Mouse (Mus musculus): ENCODE measurements around the gene Yif1b. TPM values are rescaled to one million over a fixed set of nuclear protein-coding genes. Genes with fewer than 3 reads are reported as not detected.

Yif1b gene
- total RNA-seq, 1 experiment from 2014 or later, result 5.2 TPM

DNA sequence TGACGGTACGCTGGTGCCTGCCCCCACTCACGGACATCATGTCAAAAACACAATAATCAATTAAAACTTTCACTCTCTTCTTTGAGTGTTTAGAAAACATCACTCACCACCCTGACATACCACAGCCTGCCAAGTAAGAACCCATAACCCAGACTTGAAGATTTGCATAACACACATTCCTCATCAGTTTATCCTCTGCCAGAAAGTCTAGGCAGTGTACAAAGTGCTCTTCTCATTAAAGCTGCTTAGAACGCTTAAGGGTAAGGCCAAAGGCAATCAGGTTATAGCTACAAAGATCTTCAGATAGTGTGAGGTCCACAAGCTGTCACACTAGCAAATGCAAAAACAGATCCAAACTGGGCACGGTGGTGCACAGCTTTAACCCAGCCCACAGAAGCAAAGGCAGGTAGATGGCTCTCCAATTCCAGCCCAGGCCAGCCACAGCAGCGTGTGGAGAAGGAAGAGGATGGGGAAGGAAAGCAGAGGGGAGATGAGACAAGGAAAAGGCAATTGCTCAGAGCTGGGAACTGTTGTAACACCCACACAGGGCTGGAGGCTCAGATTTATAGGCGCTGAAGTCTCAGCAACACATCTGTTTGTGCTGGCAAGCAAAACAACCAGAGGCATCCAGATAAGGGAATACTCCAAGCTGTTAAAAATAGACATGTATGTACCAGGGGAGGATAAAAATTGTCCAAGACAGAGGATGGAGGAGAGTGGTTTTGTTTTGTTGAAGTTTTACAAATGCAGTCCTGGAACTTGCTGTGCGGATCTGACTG is 33.7 kb downstream of the Yif1b start:
- ATAC-seq (ENCODE audit: extremely low read depth, insufficient number of reproducible peaks, low FRiP score, poor library complexity, severe bottlenecking), result 0 out of 2 replicates have a peak, but pooled peaks have one; percentile 9

DNA sequence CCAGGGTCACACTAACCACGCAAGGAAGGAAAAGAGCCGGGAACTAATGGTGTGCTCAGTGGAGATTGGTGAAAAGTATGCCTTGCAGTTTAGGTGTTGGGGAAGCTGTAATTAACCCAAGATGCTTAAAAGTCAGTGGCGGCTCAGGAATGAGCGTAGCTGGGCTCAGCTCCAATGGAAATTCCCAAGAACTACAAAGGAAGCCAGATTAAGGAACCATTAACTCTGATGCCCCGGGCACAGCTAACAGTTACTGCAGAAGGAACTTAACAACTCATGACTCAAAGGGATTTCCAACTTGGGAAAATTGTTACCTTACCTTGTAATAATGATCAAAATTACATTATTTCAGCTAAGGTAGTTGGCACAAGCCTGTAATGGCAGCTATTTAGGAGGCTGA is 38.6 kb downstream of the Yif1b start:
- ATAC-seq (ENCODE audit: extremely low read depth, insufficient number of reproducible peaks, low FRiP score, poor library complexity, severe bottlenecking), result no peak

DNA sequence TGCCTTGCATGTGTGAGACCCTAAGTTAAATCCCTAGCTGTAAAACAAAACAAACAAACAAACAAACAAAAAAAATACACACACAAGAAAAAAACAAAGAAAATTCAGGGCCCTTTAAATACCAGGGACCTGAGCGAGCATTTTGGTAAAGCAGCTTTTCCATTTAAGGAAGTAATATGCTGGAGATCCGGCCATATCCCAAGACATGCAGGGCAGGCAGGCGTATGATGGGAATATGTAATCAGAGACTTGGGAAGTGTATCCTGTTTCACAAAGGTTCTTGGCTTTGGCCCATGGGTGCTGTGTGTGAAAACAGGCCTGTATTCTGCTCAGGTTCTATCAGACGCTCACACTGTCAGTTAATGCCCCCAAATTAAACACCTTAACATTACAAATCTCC is 39.4 kb downstream of the Yif1b start:
- ATAC-seq (ENCODE audit: extremely low read depth, insufficient number of reproducible peaks, low FRiP score, poor library complexity, severe bottlenecking), result no peak

DNA sequence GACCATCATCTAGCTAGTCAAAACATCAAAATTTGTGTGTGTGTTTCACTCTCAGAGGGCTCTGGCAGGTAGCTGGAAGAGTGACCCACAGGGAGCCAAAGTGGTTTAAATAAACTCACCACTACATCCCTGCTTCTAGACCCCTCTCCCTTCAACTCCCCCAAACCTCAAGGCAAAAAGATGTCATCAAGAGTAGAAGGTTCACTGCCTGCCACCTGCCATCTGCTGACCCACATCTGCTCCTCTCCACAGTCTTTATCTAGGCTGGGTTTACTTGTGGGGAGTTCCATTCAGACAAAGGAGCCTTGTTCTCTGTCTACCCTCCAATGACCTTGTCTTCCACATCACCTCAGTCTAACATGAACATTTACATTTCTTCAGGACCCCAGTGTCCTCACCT is 41.1 kb downstream of the Yif1b start:
- no peak for ATAC-seq (ENCODE audit: extremely low read depth, insufficient number of reproducible peaks, low FRiP score, poor library complexity, severe bottlenecking)

DNA sequence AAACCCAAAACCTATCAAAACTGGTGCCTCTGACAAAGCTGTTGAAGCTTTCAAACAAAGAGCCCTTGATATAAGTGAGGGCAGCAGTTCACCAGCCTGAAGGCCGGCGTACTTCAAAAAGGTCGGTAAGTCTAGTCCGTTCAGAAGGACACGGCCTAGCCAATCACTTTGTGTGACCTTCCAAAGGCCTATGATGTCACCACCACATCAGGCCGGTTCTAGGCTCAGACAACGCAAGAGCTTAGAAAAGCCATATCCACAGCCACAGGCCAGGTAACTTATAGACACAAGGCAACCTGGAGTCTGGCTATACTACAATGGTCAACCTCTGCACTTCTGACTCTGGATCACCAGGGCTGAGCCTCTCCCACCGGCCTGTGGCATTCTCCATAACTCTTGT is 41.8 kb downstream of the Yif1b start:
- ATAC-seq (ENCODE audit: extremely low read depth, insufficient number of reproducible peaks, low FRiP score, poor library complexity, severe bottlenecking), result no peak

DNA sequence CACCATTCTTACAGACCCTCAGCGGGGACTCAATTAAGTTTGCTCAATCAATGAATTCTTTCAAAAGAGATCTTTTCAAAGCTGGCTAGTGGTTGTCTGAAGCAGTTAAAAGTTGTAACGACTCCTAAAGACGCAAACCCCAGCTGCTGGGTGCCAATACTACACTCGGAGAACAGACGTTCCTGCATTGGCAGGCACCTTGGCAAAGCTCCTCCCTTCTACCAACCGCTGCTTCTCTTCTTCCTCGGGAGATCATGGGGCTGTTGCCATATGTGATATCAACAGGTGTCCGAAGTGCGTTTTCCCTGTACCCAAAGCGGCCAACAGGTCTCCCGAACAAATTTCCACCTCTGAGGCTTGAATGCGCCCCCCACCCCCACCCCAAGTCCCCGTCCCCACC is 42.7 kb downstream of the Yif1b start:
- ATAC-seq (ENCODE audit: extremely low read depth, insufficient number of reproducible peaks, low FRiP score, poor library complexity, severe bottlenecking), result no peak

DNA sequence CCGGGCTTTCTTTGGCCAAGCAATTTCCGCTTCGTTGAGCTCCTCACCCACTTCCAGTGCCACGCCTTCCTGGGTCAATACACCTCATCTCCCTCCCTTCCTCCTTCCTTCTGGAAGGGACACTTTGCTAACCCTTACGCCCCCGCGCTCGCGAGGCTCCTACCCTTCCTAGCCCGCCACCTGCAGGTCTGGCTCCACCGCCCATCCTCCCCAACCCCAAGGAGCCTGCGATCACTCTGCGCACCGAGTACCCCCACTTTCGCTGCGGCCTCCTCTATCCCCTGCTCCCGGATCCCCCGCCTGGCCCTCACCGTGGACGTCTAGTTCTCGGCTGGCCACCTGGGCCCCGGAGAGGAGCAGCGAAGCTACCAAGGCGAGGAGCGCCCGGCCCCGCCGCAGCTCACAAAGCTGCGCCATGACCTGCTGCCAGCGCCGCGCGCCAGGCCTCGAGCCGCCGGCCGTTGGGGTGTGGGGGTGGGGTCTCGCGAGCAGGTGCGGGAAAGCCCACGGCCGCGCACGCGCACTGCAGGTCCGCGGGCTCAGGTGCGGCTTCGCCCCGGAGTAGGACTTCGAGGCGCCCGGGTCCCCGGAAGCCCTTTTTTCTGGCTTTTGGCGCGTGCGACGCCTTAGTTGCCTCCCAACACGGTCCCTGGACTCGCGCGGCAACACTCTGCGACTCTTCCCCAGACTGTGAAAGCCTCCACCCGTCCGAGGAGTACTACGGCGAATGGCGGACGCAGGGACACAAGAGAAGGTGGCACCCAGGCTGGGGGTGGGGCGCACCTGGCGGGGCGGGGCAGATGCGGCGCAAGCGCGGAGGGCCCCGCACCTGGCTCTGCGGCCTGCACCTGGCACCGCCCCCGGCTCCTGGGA is 43.3 kb downstream of the Yif1b start, which contains the start of gene Spint2:
Spint2 (minus strand) TSS at position 712 of the 873 bp plus-strand sequence.
- ATAC-seq (ENCODE audit: extremely low read depth, insufficient number of reproducible peaks, low FRiP score, poor library complexity, severe bottlenecking), result peak; percentile 34; the same call in 1 of the 2 replicates

DNA sequence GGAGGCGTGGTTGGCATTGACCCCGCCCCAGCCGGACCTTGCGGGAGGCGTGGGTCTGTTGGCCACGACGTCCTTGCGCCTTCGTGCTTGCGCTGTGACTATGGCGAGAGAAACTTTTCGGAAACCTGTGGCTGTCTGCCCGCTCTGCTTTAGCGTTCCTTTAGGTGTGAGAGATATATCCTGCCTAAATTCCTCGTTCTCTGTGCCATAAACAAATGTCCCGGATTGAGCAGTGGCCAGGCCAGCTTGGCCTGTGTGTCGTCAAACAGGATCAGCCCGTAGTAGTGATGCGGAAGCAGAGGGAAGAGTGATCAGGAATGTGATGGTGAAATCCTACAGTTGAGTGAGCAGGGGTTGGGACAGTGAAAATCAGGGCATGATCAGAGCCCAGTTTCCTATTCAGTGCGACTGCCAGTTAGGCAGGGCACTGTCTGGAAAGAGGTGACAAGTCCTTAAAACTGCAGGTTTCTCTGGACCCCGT is 44.0 kb downstream of the Yif1b start:
- ATAC-seq (ENCODE audit: extremely low read depth, insufficient number of reproducible peaks, low FRiP score, poor library complexity, severe bottlenecking), result no peak

DNA sequence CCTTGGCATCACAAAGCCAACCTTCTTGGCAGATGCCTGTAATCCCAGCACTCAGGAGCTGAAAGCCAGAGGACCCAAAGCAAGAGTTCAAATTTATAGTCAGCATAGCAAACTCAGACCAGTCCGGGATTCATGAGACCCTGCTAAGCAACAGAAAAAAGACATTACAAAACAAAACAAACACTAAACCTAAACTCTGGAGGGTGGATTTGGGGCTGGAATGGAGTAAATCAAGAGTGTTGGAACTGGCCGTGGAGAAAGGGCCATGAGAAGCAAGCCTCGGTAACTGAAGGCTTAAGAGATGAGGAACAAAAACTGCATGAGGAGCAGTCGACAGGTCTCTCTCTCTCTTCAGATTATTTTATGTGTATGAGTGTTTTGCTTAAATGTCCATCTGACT is 45.7 kb downstream of the Yif1b start:
- ATAC-seq (ENCODE audit: extremely low read depth, insufficient number of reproducible peaks, low FRiP score, poor library complexity, severe bottlenecking), result no peak

DNA sequence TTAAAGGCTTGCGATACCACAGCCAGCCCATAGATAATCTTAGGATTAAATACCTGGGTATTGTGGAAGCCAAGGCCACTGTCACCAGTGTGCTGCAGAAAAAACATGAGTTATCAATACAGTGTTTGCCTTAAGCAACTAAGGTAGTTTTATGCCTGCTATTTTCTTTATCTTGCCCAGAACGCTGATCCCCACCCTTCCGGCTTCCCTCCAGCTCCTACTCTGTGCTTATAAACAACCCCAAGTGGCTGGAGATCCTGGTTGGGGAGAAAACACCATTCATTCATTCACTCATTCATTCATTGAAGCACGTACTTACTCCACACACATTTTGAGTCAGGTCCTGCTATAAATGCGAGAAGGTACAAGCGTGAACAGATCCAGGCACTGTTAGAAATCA is 46.4 kb downstream of the Yif1b start:
- no peak for ATAC-seq (ENCODE audit: extremely low read depth, insufficient number of reproducible peaks, low FRiP score, poor library complexity, severe bottlenecking)

DNA sequence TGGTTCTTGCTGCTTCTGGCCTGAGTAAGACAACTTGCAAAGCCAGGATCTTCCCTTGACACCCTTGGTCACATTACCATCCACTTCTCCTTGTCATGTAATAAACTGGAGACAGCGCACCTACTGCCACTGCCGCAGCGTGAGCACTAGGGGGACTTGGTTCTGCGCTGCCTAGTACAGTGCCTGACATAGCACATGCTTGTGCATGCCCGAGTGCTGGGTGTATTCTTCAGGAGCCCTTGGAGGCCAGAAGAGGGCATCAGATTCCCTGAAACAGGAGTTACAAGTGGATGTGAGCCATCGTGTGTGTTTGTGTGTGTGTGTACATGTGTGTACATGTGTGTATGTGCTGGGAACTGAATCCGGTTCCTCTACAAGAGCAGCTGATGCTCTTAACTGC is 49.4 kb downstream of the Yif1b start:
- ATAC-seq (ENCODE audit: extremely low read depth, insufficient number of reproducible peaks, low FRiP score, poor library complexity, severe bottlenecking), result no peak

DNA sequence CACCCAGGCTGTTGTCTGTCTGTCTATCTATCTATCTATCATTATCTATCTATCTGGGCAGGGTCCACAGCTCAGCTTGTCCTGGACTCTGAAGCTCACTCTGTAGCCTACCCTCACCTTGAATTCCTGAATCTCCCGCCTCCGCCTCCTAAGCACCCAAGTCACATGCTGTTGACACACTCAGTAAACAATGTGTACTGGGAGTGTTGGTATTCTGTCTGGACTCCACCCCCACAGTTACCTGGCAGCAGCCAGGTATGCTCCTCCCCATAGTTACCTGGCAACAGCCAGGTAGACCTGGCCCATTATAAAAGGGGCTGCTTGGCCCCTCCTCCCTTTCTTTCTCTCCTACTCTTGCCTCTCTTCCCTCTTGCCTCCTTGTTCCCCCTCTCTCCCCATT is 50.0 kb downstream of the Yif1b start:
- no peak for ATAC-seq (ENCODE audit: extremely low read depth, insufficient number of reproducible peaks, low FRiP score, poor library complexity, severe bottlenecking)

DNA sequence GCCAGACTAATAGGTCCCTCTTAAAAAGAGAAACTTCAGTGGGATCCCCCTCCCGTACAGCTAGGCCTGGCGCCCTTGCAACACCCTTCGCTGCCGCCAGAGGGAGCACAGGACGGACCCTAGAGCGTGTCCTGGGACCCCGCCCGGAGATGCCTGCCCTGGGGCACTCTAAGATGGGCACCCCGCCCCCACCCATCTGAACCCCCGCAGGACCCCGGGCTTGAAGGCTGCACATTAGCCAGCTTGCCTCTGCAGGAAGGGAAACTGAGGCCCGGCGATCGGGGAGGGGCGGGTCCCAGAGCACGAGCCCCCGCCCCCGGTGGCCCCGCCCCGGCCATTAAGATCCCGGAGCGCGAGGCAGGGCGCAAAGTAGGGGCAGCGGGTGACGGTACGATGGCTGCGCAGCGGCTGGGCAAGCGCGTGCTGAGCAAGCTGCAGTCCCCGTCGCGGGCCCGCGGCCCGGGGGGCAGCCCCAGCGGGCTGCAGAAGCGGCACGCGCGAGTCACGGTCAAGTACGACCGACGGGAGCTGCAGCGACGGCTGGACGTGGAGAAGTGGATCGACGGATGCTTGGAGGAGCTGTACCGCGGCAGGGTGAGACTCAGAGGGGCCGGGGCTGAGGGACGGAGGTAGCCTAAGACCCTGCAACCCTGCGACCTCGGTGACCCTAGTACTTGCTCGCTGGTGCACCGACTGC is 51.0 kb downstream of the Yif1b start, which contains the start of gene Ppp1r14a:
Ppp1r14a (plus strand) TSS at position 367 of the 697 bp plus-strand sequence.
- peak; percentile 44; the same call in 1 of the 2 replicates for ATAC-seq (ENCODE audit: extremely low read depth, insufficient number of reproducible peaks, low FRiP score, poor library complexity, severe bottlenecking)

DNA sequence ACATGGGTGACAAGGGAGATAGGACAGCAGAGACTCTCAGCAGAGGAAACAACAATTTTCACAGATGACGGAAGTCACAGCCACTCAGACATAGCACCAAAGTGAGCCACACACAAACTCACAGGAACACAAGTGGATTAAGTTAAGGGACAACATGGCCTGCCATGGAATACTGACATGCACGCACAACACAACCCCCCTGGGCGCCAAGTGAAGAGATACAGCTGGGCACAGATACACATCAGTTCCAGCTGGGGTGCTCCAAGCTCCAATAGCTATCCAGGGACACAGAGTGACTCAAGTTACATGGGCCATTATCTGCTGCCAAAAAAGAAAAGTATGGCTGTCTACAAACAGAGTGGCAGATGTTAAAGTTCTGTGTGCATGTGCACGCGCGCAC is 51.7 kb downstream of the Yif1b start:
- ATAC-seq (ENCODE audit: extremely low read depth, insufficient number of reproducible peaks, low FRiP score, poor library complexity, severe bottlenecking), result no peak

DNA sequence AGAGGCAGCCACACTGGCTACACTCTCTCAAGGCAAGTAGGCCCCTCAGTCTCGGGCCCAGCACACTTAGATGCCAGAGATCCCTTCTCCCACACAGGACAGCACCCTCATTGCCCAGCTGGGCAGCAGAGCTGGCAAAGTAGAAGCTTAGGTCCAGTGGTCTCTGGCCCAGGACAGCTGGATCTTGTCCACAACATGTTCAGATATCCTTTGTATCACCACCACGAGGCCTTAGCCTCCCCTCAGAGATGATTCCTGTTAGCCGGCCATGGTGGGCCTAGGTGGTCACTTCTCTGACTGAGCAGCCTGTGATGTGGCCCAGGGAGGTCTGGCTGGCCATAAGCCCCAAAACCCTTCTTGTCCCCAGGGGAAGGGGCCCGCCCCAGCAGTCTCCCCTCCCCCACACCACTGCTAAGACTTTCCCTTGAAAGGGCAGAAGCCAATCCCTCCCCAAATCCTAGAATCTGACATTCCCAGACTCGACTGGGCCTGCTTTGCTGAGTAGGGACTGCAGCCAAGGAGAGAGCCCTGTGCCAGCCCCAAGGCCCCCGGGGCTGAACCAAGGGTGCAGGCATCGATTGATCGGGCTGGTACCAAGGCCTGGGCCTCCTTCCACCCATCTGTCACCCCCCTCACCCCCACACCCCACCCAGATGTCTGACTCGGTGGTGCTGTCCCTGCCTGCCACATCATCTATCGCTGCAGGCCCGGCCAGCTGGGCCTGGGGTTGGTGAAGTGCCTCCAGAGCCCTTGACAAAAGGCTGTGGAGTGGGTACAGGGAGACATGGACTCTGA is 52.8 kb downstream of the Yif1b start:
- no peak for ATAC-seq (ENCODE audit: extremely low read depth, insufficient number of reproducible peaks, low FRiP score, poor library complexity, severe bottlenecking)

DNA sequence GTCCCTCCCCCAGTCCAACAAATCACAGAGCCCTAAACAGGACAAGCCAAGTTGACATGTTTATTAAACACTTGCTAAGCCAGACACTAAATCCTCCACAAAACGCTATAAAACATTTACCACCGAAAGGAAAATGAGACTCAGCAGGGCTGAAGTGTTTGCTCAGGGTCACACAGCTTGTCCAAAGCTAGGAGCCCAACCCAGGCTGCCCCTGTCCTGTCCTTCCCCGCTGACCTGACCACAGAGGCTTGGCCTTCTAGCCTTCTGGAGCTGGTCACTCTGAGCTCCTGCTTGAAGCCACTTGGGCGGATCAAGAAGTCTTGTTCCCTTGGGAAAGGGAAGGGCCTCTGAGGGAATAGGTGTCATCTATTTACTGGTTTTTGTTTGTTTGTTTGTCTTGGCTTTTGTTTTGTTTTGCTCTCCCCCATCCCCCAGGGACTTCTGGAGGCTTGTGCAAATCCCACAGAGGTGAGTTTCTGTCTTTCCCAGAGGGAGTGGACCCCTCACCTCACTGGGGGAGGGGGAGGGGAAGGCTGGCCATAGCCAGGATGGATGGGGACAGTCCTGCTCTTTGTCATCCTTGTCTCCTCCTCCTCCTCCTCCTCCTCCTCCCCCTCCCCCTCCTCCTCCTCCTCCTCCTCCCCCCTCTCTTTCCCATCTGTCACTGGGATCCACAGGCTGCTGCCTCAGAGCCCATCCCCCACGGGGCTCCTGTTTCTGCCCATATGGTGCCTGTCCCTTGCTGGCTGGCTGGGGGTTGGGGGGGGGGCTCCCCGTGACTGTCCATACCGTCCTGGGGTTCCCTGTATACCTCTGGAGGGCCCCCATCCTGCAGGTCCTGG is 53.7 kb downstream of the Yif1b start:
- ATAC-seq (ENCODE audit: extremely low read depth, insufficient number of reproducible peaks, low FRiP score, poor library complexity, severe bottlenecking), result no peak

DNA sequence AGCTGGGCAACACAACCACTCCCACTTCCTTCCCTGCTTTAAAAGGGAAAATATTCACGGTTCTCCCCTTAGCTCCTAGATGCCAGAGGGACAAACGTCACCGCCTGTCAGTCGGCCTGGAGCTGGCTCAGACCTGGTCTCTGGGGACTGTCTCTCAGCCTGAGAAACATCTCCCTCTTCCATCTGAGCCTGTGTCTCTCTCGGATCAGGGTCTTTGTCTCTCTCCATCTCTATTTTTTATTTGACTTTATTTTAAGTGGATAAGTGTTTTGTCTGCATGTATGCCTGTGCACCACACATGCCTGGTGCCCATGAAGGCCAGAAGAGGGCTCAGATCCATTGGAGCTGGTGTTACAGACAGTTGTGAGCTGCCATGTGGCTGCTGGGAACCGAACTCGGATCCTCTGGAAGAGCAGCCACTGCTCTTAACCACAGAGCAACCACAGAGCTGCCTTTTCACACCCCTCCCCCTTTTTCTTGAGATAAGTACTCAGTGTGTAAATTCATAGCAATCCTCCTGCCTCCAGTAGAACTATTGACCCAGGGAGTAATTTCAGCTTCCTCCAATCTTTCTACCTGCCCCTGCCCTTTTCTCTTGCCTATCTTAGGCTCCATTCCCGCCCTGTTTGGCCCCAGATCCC is 54.4 kb downstream of the Yif1b start:
- no peak for ATAC-seq (ENCODE audit: extremely low read depth, insufficient number of reproducible peaks, low FRiP score, poor library complexity, severe bottlenecking)

Data from neutrophil, adult 5-6 weeks (primary cell).